13 mouse cellular contexts compared by ENCODE assay signal in genomic region chr7:113686527-113686926, GRCm38 (mm10).
A peak's percentile ranks its signal among the peaks of the same experiment; 100 is the strongest.
DNase-seq lines count a peak whose midpoint lies in the region; ATAC-seq lines count a peak whose summit lies in the region.
"Had no signal": no experiment of that assay in that cellular context is flagged by ENCODE, and none has a peak within 500 bp of the region (broad histone marks: within the 10 kb centered on the region; RNA-seq: fewer than 3 reads in every experiment).

No protein-coding gene starts in this region.

- DNase-seq in frontal cortex, postnatal 10 days (ENCODE audit: low spot score in 2 of 2): no peak
- DNase-seq in layer of hippocampus, adult 9-11 months: peak; percentile 20
- DNase-seq in layer of hippocampus, postnatal 10 days (ENCODE audit: low spot score in 2 of 2): no peak
- DNase-seq in retina, postnatal 1 day: peak; percentile 36
- no peak for DNase-seq in retina, embryonic 14.5 days (ENCODE audit: low spot score)
- DNase-seq: adrenal gland, adult 2 months; adrenal gland, postnatal 25 days; cerebellum, adult 11 months; cerebellum, adult 8-10 months; gastrocnemius, postnatal 10 days had no signal

- peak; percentile 87 for ATAC-seq in frontal cortex, adult (ENCODE audit: low TSS enrichment)
- ATAC-seq: forebrain, embryonic 14.5 days; inflammation-experienced regulatory T-cells, adult 6 months had no signal

Comparison
In these comparisons a context has a peak if more than half of its experiments do, and no peak if none do; other contexts are left out.
1. DNase-seq: peak in layer of hippocampus, adult 9-11 months (single experiment) and retina, postnatal 1 day (single experiment); none in frontal cortex, postnatal 10 days (0 of 2), layer of hippocampus, postnatal 10 days (0 of 2) and retina, embryonic 14.5 days (single experiment).